Mouse (Mus musculus) ES-Bruce4 (cell line): Measurements from ENCODE around the gene Phactr1. TPM values are rescaled to one million over a fixed set of nuclear protein-coding genes. Genes with fewer than 3 reads are reported as not detected.
"Not testable (repeated sequence)": the region's sequence is repeated elsewhere in the genome, so short reads cannot be mapped to it uniquely, and the experiment has no call there.

Source experiments
- H3K27ac ChIP-seq: 2 replicates; pipeline ENCODE4 v1.5.1; 2012; ENCODE audit warnings: low read length, inconsistent platforms; ENCODE audit not compliant: insufficient read depth
- H3K27me3 ChIP-seq: 2 replicates; pipeline ENCODE4 v1.6.1; 2012; ENCODE audit warnings: mild to moderate bottlenecking, low read length, inconsistent platforms; ENCODE audit not compliant: control insufficient read depth, poor library complexity, insufficient read depth, severe bottlenecking
- H3K36me3 ChIP-seq: 2 replicates; pipeline ENCODE4 v1.6.1; 2012; ENCODE audit warnings: inconsistent platforms, mild to moderate bottlenecking, low read length, moderate library complexity; ENCODE audit not compliant: control insufficient read depth, poor library complexity, insufficient read depth, severe bottlenecking
- H3K4me1 ChIP-seq: one replicate; pipeline ENCODE4 v1.8.1; 2011; ENCODE audit warnings: low read length; ENCODE audit not compliant: control insufficient read depth, insufficient read depth
- H3K4me3 ChIP-seq: 2 replicates; pipeline ENCODE4 v1.5.1; 2011; ENCODE audit warnings: low read depth, mild to moderate bottlenecking, low read length
- H3K9ac ChIP-seq: 2 replicates; pipeline ENCODE4 v1.6.1; 2012; ENCODE audit warnings: low read depth, mild to moderate bottlenecking, inconsistent platforms; ENCODE audit not compliant: poor library complexity, severe bottlenecking
- H3K9me3 ChIP-seq: replicated peaks from 2 replicates; pipeline ENCODE4 v1.6.1; 2012; ENCODE audit warnings: mild to moderate bottlenecking, low read length, inconsistent platforms; ENCODE audit not compliant: control insufficient read depth, poor library complexity, insufficient read depth, severe bottlenecking
- CTCF ChIP-seq: IDR thresholded peaks from one replicate; pipeline ENCODE4 v1.8.1; 2011; ENCODE audit warnings: low read depth, low read length
- EP300 ChIP-seq: IDR thresholded peaks from 2 replicates; pipeline ENCODE4 v1.6.1; 2011; ENCODE audit warnings: low read depth, low read length; ENCODE audit not compliant: insufficient read depth
- POLR2A ChIP-seq: IDR thresholded peaks from one replicate; pipeline ENCODE4 v1.8.1; 2011; ENCODE audit warnings: low read length; ENCODE audit not compliant: insufficient read depth
- polyA plus RNA-seq: library from polyadenylated mRNA; stranded (reverse); fragments of >200 nt; gene quantifications from 2 replicates; pipeline ENCODE4 v1.2.4, GENCODE M21; 2011; ENCODE audit warnings: low read depth; ENCODE audit not compliant: missing spikeins, insufficient read depth, insufficient read length

Phactr1 gene
- polyA plus RNA-seq, 1 experiment = 0.96 TPM

DNA sequence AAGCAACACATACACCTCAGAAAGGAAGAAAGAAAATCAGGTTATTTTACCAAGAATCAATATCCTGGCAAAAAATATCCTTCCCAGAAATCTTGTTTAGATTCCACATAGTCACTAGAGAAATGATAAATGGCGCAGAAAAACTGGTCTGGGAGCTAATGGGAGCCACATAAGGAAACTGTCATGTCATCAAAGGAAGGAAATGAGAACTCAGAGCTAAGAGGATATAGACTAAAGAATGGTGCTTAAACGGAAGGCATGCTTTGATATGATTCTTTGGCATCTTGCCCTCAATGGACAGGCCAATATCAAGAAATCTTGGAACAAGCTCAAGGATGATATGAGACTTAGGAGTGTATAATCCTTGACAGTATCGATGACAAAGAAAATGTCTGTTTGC is 263.7 kb downstream of the Phactr1 start:
- H3K27me3 ChIP-seq = no peaks in the 10 kb centered on the region; the same call in 1 of the 2 replicates
- H3K9me3 ChIP-seq = 0 out of 2 replicates have a peak, but pooled peaks cover 3% of the 10 kb centered on the region
- H3K36me3 ChIP-seq = no peaks in the 10 kb centered on the region
- no peak overlapping the region for H3K4me3 ChIP-seq
- no peak overlapping the region for H3K9ac ChIP-seq
- no peaks in the 10 kb centered on the region for H3K4me1 ChIP-seq
- TF ChIP-seq POLR2A = no peak
- no peak for TF ChIP-seq CTCF
- no peak for TF ChIP-seq EP300
- H3K27ac ChIP-seq = no peak overlapping the region

DNA sequence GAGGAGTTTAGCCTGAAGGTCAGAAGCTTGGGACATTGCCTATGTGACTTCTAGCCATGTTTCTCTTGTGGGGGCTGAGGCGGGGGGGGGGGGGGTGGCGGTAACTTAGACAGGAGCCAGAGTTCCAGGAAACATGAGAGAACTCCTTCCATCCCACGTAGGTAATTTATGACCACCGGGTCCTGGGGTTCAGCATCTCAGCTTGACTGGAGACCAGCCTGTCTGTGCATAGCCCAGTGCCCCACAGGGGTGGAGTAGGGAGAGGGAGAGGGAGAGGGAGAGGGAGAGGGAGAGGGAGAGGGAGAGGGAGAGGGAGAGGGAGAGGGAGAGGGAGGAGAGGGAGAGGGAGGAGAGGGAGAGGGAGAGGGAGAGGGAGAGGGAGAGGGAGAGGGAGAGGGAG is 264.8 kb downstream of the Phactr1 start:
- not testable (repeated sequence) for H3K4me3 ChIP-seq, H3K4me1 ChIP-seq, H3K36me3 ChIP-seq, H3K9me3 ChIP-seq, H3K27me3 ChIP-seq, H3K27ac ChIP-seq, H3K9ac ChIP-seq

DNA sequence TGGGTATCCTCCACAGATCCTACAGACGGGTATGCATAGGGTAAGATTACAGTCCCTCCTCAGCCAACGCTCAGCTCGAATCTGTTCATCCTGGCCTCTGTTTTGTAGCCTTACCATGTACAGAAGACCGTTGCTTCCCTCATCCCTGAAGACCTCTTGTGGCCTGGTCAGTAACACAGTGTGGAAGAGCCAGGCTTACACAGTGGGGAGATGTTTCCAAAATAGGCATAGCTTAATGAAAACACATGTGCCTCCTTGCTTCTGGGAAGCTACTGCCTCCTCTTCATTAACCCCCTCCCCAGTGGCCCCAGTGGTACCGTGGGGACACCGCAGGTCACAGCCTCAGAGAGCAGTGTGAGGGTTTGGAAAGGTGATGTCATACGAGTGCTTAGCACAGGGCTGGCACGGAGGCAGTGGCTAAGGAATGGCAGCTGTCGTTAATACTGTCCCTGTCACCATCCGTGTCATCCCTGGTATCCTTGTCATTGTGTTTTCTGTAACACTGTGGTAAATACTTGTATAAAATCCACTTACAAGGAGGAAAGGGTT is 268.4 kb downstream of the Phactr1 start:
- H3K27ac ChIP-seq = no peak overlapping the region
- no peak overlapping the region for H3K9ac ChIP-seq
- no peak overlapping the region for H3K4me3 ChIP-seq
- no peaks in the 10 kb centered on the region for H3K9me3 ChIP-seq
- H3K27me3 ChIP-seq = no peaks in the 10 kb centered on the region; the same call in 1 of the 2 replicates
- no peak for TF ChIP-seq EP300
- no peak for TF ChIP-seq POLR2A
- no peak for TF ChIP-seq CTCF
- H3K4me1 ChIP-seq = no peaks in the 10 kb centered on the region
- no peaks in the 10 kb centered on the region for H3K36me3 ChIP-seq

DNA sequence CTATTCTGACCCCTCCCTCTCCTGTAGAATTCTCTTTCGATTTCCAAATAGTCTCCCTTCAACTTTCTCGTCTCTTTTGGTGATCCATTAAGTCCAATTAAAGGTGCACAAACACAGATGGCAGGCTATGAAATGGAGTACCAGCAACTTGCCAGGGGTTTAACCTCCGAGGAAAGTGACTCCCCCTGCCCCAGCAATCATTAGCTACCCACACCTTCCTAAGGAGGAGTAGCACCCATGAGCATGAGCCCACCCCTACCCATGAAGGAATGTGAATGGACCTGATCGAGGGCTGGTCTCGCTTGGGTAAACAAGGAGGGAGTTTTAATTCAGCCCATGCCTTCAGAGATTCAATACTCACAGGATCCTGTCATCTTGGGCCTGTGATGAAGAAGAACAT is 268.9 kb downstream of the Phactr1 start:
- H3K4me1 ChIP-seq = no peaks in the 10 kb centered on the region

DNA sequence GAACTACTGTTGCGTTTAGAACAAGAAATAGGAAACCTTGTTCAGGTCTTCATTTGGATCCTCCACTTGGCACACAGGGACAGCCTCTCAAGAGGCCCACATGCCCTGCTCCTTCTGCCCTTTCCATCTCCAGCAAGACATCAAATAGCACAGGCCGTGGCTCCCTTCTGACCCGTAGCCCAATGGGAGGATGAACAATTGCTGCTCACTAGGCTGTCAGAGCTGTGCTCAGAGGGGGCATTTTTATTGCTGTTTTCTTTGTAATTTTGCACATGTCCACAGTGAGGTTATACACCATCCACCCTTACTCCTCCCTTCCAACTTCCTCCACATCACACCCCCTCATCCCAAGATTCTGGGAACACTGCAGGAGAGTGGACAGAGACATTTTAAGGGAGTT is 269.6 kb downstream of the Phactr1 start:
- Histone ChIP-seq H3K9ac (no peak overlapping the region), H3K9me3 (no peaks in the 10 kb centered on the region), H3K27ac (no peak overlapping the region), H3K4me1 (no peaks in the 10 kb centered on the region), H3K36me3 (no peaks in the 10 kb centered on the region), H3K4me3 (no peak overlapping the region), H3K27me3 (no peaks in the 10 kb centered on the region; the same call in 1 of the 2 replicates)
- no peak for TF ChIP-seq EP300
- TF ChIP-seq POLR2A = no peak
- TF ChIP-seq CTCF = no peak

More for the DNA sequence above, 268.9 kb downstream of the Phactr1 start:
- no peak overlapping the region for H3K9ac ChIP-seq
- TF ChIP-seq EP300 = no peak
- no peak for TF ChIP-seq POLR2A
- TF ChIP-seq CTCF = no peak
- no peak overlapping the region for H3K27ac ChIP-seq
- H3K27me3 ChIP-seq = no peaks in the 10 kb centered on the region; the same call in 1 of the 2 replicates
- no peaks in the 10 kb centered on the region for H3K36me3 ChIP-seq
- no peak overlapping the region for H3K4me3 ChIP-seq
- H3K9me3 ChIP-seq = no peaks in the 10 kb centered on the region

DNA sequence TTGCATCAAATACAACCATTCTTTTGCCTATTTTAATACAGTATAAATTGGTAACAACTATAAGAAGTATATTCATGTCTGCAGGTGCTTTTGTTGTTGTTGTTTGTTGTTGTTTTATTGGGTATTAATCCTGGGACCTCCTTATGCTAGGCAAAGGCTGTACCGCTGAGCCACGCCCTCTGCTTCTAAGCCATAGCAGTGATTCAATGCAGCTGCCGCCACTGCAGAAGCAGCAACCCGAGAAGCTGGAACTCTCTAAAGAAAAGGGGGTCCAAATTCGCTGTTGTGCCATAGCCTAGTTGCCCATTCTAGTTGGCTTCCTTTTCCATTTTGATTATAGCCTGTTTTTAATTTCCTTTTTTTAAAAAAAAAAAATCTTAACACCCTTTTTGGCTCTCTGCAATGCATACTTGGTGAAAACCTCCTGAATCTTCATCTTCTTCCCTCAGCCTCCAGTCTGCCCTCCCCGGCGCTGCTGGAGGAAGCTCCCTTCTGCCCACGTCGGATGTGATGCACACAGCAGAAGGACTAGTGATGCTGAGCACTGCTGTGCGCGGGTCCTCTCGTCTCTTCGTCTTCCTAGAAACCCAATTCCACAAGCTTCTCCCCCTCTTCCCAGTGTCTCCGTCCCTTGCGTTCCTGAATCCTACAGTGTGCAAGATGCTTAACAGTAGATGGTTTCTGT is 271.8 kb downstream of the Phactr1 start:
- Histone ChIP-seq H3K9me3 (no peaks in the 10 kb centered on the region), H3K27me3 (peaks cover 1% of the 10 kb centered on the region; the same call in 1 of the 2 replicates), H3K4me3 (no peak overlapping the region), H3K27ac (no peak overlapping the region), H3K36me3 (no peaks in the 10 kb centered on the region), H3K9ac (no peak overlapping the region), H3K4me1 (no peaks in the 10 kb centered on the region)
- TF ChIP-seq CTCF (no peak), EP300 (no peak), POLR2A (no peak)
